Mouse (Mus musculus): Measurements from ENCODE around the gene Cpb1.

Gene Cpb1

DNA sequence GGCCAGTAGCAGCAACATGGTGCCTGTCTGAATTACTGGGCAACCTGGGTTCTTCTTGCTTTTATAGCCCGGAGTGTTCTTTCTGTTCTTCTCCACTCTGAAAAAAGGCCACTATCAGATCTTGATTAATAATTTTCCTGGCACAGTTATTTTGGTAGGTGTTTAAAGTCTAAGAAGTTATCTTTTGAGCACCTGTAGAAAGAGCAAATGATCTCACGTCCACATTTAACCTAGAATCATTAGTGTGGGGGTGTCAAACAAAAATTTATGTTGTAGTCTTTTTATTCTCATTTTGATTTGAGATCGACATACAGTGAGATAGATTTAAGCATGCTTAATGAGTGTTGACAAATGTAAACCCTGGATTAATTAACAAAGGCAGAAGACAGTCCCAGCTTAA is at the start of gene Cpb1:
Gene Cpb1 (minus strand): TSS at position 101 of the 400 bp plus-strand sequence.
- DNase-seq, result no peak

DNA sequence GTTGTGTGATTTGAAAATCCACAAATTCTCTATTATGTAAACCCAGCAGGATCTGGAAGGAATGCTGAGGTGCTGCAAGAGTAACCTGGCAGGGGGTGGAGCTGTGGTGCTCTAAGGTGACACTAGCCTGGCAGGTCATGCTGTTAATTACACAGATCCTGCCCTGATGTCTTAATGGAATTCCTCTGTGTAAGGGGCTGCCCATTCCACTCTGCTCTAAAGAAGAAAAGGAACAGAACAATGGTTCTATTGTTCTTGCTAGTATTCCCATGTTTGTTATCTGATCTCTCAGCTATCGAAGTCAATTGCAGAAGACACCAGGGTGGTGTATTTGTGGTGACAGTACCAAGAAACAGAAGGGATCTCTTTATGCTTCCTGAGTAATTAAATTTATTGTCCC is 41.7 kb upstream of the Cpb1 start:
- no peak for DNase-seq

GRCm38 (mm10) chr3:20309142-20309541 is 33.6 kb upstream of the Cpb1 start:
- DNase-seq, result no peak

DNA sequence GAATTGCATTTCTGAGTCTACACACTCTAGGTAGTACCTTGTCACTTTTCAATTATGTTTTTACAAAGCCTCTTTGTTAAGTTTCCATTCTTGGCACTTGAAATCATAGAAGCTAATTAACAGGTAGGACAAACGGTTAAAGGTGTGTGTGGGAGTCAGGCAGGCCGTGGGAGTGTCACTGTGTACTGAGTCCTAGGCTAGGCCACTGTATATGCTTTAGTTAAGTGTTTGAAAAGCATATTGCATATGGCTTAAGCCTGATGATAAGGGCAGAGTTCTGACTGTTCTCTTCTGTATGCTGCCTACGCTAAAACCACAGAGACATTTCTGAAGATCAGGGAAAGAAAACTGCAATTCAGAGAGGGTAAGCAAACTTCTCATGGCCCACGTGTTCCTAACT is 31.7 kb upstream of the Cpb1 start:
- no peak for DNase-seq

- no peak for DNase-seq
Measured at GRCm38 (mm10) chr3:20304758-20305352, 29.3 kb upstream of the Cpb1 start.

DNA sequence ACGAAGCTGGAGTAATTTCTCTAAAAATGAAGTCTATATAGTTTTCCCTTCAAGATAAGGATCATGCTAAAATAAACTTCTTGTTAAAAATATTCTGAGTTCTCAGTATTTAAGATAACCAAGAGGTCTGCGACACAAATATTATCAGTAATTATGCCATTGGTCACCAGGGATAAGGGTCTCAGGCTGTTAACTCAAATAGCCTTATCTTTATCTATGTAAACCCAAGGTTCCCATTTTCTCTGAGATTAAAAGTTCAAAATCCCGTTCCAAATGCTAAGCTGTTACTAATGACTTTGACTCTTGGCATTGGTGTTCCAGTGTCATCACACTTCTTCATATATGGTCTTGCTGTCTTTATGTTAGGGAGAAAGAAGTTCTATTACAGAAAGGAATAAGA is 20.0 kb upstream of the Cpb1 start:
- DNase-seq, result no peak

- no peak for DNase-seq
Measured at GRCm38 (mm10) chr3:20294542-20295348, 19.2 kb upstream of the Cpb1 start.

DNA sequence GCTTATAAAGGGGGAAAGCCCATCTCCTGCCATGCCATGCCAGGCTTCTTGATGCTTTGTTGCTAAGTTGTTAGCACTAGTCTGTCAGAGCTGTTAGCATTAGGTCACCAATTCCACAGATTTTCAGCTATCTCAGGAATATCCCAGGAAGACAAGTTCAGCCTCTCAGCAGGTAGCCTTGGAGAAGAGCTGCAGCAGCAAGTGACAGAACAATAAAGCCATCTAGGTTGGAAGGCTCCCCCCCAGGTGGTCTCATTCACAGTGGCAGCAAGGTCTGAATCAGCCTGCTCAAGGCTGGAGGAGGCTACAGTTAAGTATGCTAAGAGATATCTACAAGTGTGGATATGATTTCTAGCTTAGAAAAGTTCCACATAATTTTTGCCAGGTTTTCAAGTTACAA is 15.8 kb upstream of the Cpb1 start:
- DNase-seq, result no peak

- no peak for DNase-seq
Measured at GRCm38 (mm10) chr3:20288761-20289160, 13.2 kb upstream of the Cpb1 start.

DNA sequence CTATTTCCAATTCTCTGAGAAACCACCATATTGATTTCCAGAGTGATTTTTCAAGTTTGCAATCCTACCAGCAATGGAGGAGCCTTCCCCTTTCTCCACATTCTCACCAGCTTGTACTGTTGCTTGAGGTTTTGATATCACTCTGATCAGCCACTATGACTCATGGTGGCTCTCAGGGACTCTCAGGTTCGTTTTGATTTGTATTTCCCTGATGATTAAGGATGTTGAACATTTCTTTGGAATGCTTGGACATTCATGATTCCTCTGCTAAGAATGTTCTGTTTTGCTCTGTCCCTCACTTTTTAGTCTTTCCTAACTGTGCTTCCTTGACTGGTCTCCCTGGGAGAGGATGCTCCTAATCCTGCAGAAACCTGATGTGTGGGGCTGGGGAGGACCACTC is 6.3 kb upstream of the Cpb1 start:
- no peak for DNase-seq

DNA sequence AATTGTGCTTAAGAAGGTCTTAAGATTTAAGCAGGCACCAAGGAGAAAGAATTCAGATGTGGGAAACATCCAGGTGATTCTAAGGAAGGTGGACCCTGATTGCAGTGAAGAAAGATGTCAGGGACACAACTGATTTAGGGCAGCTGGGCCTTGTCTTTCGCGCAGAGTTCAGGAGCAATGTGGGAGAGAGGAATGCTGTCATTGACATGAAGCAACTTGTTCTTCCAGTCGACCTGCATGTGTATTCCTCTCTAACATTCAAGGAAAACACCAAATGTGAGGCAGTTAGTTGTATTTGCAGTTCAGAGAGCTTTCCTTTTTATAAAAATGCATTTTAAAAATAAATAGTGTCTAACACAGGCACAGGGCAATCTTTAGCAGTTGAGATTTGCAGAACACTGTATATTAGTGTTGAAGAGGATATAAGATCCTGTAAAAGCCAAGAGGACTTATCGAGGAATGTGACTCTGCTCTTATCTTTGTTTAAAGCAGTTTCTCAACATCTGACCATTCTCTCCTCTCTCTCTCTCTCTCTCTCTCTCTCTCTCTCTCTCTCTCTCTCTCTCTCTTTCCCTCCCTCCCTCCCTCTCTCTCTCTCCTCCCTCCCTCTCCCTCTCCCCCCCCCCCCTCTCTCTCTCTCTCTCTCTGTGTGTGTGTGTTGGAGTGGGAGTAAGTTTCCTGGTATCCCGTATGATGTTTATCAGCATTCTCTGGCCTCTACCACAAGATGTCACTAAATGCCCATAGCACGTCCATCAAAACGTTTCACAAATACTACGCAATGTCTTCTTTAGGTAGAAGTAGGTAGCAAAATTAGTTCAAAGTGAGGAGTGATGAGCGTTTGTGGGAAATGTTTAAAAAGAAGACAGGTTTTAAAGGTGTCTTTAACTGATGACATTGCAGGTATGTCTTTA is 20.7 kb downstream of the Cpb1 start:
- DNase-seq, result no peak

DNA sequence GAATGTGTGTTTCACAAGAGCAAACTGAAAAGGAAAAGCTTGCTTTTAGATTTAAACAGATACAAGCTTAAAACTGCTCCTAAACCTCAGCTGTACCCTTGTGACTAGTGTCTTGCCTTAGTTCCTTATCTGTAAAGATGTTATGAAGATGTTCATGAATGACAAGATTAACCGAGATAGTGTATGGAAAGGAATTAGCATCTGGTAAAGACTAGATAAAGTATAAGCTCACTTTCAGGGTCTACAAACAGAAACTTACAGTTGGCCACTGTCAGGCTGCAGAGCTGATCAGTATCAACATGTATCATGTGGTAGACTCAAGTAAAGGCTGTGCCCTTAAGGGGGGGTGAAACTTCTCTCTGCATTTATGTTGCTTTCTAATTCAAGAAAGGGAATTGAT is 31.6 kb downstream of the Cpb1 start:
- no peak for DNase-seq

- no peak for DNase-seq
Measured at GRCm38 (mm10) chr3:20242050-20242449, 33.5 kb downstream of the Cpb1 start, which contains the start of gene Cpa3. TSS of gene Cpa3 (minus strand) at chr3:20242181.

DNA sequence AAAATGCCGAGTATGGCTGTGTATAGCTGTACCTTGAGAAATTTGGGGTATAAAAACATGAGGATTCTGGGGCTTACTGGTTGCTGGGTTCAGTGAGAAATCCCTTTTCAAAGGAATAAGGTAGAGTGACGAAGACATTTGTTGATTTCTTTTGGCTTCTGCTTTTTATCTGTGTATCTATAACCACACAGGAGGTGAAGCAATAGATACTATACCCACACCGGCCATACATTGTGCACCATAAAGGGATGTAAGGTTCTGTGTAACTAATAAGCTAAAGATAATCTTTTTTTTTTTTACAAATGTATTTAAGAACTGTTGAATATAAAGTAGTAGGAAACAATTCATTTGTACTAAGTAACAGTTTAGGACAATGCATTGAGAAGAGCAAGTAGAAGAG is 35.8 kb downstream of the Cpb1 start:
- DNase-seq, result no peak

- DNase-seq, result no peak
Measured at GRCm38 (mm10) chr3:20236965-20237364, 38.6 kb downstream of the Cpb1 start.

DNA sequence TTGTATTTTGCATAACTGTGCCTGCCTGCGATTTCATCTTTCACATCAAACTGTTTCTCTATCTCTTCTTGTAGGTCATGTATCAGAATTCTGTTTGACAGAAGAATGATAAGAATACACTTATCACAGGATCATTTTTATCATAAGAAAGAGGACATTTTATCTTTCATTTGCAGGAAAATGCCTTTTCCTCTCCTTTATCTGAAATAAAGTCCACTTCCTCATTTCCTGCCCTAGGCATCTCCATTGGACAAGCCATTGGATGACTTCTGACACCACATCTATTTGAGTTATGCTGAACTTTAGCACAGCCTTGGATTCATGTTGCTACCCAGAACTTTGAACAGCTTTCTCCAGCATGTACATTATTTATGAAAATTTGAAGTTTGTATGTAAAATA is 46.5 kb downstream of the Cpb1 start:
- no peak for DNase-seq

DNA sequence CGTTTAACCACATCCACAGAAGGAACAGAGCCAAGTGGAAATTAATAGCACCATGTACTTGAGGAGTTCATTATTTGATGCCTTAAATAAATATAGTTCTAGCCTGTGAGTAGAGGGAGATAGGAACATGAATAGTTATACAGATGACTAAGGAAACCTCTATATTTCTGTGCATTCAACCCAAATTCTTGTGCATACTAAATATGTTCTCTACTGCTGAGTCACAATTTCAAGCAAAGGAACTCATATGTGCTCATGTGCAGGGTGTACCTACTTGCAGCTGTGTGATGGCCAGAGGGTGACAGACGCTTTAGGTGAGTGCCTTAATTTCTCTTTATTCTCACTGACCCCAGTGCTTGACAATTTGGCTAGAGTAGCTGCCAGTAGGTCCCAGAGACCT is 50.1 kb downstream of the Cpb1 start:
- DNase-seq, result no peak

DNA sequence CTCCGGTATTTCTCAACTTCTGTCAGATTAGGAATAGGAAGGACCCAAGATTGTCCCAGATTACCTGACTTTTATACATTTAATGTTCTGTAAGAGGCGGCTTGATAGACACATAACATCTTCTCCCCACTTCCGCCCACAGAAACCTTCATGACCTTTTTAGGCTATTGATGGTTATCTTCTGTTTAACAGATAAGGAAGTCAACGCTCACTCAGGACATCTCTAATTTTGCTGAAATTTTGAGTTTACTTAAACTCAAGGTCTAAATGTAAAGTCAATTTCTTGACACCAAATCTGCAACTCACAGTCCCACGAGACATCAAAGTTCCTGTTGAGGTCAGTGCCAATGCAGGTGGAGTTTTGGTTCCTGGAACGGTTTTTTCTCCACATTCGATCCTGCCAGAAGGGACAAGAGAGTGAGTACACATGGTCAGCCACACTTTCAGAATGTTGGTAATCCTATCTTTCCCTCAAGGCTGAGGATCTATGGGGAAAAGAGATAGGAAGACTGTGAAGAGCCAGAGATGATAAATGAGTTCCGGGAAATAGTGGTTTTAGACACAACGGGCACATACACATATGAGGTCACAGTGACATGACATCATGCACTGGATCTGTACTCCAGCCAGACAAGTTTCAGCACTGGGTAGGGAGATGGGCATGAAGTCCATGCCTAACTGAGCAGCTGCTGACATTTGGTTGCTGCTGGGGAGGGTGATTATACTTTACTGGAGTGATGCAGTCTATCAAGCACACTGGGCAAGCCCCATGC is 52.4 kb downstream of the Cpb1 start:
- no peak for DNase-seq

DNA sequence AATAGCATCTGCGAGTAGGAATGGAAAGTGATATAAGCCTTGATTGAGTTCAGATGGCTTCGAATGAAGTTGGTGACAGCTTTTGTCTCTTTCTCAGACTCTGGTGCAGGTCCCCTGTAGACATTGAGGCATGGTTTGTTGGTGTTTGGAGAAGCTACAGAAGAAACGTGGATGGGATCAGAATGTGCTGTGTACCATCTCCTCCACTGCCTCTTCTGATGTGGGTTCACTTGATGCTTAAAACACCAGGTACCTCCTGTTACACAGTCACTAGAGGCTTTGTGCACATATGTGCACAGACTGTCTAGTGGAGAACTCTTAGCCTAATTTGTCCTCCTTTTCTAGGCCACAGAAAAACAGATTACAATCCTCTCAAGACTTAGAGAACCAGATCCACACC is 53.4 kb downstream of the Cpb1 start:
- DNase-seq, result no peak

GRCm38 (mm10) chr3:20198869-20199268 is 76.7 kb downstream of the Cpb1 start:
- DNase-seq, result no peak

All from cerebellum, adult 11-12 months (tissue).